Mouse (Mus musculus) right cerebral cortex, postnatal 10 days (tissue): ENCODE measurements around the gene Syt5.
A peak's percentile ranks its signal among the peaks of the same experiment; 100 is the strongest.

Experiments used
- DNase-seq, 2 experiments: peaks; one replicate each; pipeline ENCODE4 v3.0.0; 2021; ENCODE audit warnings: low spot score in 2 of 2

Syt5 gene

GRCm38 (mm10) chr7:4523205-4524130 lies 23.9 kb downstream of the Syt5 start:
- no peak for DNase-seq

- DNase-seq: no peak
Measured at GRCm38 (mm10) chr7:4522292-4522691, 25.0 kb downstream of the Syt5 start.

GRCm38 (mm10) chr7:4521231-4522003 lies 25.9 kb downstream of the Syt5 start:
- DNase-seq: no peak

GRCm38 (mm10) chr7:4518487-4518886 lies 28.9 kb downstream of the Syt5 start:
- DNase-seq: no peak

GRCm38 (mm10) chr7:4516332-4517050 lies 30.9 kb downstream of the Syt5 start, which contains the start of gene Tnnt1:
Gene Tnnt1 (minus strand): TSS chr7:4516382.
- DNase-seq: no peak

GRCm38 (mm10) chr7:4515853-4516252 lies 31.5 kb downstream of the Syt5 start:
- no peak for DNase-seq

- DNase-seq: no peak
Measured at GRCm38 (mm10) chr7:4513829-4514712, 33.3 kb downstream of the Syt5 start.

- DNase-seq: no peak
Measured at GRCm38 (mm10) chr7:4513236-4513635, 34.1 kb downstream of the Syt5 start.

- no peak for DNase-seq
Measured at GRCm38 (mm10) chr7:4511489-4512224, 35.7 kb downstream of the Syt5 start.

GRCm38 (mm10) chr7:4509863-4510608 lies 37.3 kb downstream of the Syt5 start:
- peak; percentile 56 to 57 for DNase-seq

- DNase-seq: no peak
Measured at GRCm38 (mm10) chr7:4508739-4509116, 38.6 kb downstream of the Syt5 start.

GRCm38 (mm10) chr7:4508062-4508738 lies 39.1 kb downstream of the Syt5 start:
- peak in 1 of 2 experiments; percentile 60 for DNase-seq

GRCm38 (mm10) chr7:4507220-4507619 lies 40.1 kb downstream of the Syt5 start:
- no peak for DNase-seq

GRCm38 (mm10) chr7:4504646-4505435 lies 42.5 kb downstream of the Syt5 start:
- no peak for DNase-seq

GRCm38 (mm10) chr7:4503858-4504257 lies 43.5 kb downstream of the Syt5 start:
- no peak for DNase-seq

- DNase-seq: no peak
Measured at GRCm38 (mm10) chr7:4503100-4503499, 44.2 kb downstream of the Syt5 start.

- DNase-seq: peak in 1 of 2 experiments; percentile 70
Measured at GRCm38 (mm10) chr7:4502421-4503090, 44.8 kb downstream of the Syt5 start.
